Mouse (Mus musculus): ENCODE measurements at regions not wholly inside any gene's neighbourhood (a gene's known extent, or its start where the extent isn't known, plus 50 kb on each side); places are given as distances from the start of the nearest gene placed in this dataset.
A peak's percentile ranks its signal among the peaks of the same experiment; 100 is the strongest.

- Histone ChIP-seq H3K9ac (no peak overlapping the region), H3K4me1 (replicated peaks) (peaks cover 8% of the 10 kb centered on the region; the same call in 1 of the 2 replicates), H3K36me3 (no peaks in the 10 kb centered on the region), H3K9me3 (replicated peaks) (no peaks in the 10 kb centered on the region), H3K4me3 (no peak overlapping the region), H3K27ac (no peak overlapping the region), H3K27me3 (no peaks in the 10 kb centered on the region), H3K4me2 (no peak overlapping the region)
- 66% methylated on average over 3 of the region's 3 CpGs for WGBS
- no peak for ATAC-seq (replicated peaks; ENCODE audit: insufficient number of reproducible peaks, insufficient read depth, low FRiP score, low read depth)
Observed at GRCm38 (mm10) chr12:73491370-73491769, 54.8 kb downstream of the Tmem30b start.

- H3K4me1 ChIP-seq (replicated peaks): peaks cover 5% of the 10 kb centered on the region; the same call in 1 of the 2 replicates
- H3K27me3 ChIP-seq: no peaks in the 10 kb centered on the region; the same call in 1 of the 2 replicates
- H3K36me3 ChIP-seq: no peaks in the 10 kb centered on the region
- WGBS: 80% methylated on average over 2 of the region's 2 CpGs
- H3K4me2 ChIP-seq: no peak overlapping the region
- no peak overlapping the region for H3K27ac ChIP-seq
- no peak for ATAC-seq (replicated peaks; ENCODE audit: insufficient number of reproducible peaks, insufficient read depth, low FRiP score, low read depth)
- no peaks in the 10 kb centered on the region for H3K9me3 ChIP-seq (replicated peaks)
- H3K4me3 ChIP-seq: no peak overlapping the region
- no peak overlapping the region for H3K9ac ChIP-seq
Observed at GRCm38 (mm10) chr12:73482858-73483257, 63.3 kb downstream of the Tmem30b start.

DNA sequence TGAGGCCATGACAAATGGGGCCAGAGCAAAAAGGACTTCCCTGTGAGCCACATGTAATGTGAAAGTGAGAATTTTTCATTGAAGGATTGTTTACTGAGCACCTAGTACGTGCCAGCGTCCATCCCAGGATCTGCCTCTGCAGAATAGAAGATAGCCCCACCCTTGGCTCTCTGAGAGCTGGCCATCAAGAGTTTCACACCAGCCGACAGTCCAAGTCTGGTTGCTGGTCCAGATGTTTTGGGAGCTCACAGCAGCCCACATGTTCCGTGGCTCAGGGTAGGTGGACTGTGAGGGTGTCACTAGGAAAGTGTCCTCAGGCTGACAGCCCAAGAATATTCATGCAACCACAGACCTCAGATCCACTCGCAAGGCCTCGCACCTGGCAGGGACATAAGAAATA lies 63.9 kb downstream of the Tmem30b start:
- Histone ChIP-seq H3K36me3 (no peaks in the 10 kb centered on the region), H3K27me3 (no peaks in the 10 kb centered on the region; the same call in 1 of the 2 replicates), H3K27ac (no peak overlapping the region), H3K4me2 (no peak overlapping the region), H3K9me3 (replicated peaks) (no peaks in the 10 kb centered on the region), H3K4me1 (replicated peaks) (no peaks in the 10 kb centered on the region), H3K9ac (no peak overlapping the region), H3K4me3 (no peak overlapping the region)
- WGBS: 84% methylated on average over 6 of the region's 6 CpGs
- ATAC-seq (replicated peaks; ENCODE audit: insufficient number of reproducible peaks, insufficient read depth, low FRiP score, low read depth): no peak

DNA sequence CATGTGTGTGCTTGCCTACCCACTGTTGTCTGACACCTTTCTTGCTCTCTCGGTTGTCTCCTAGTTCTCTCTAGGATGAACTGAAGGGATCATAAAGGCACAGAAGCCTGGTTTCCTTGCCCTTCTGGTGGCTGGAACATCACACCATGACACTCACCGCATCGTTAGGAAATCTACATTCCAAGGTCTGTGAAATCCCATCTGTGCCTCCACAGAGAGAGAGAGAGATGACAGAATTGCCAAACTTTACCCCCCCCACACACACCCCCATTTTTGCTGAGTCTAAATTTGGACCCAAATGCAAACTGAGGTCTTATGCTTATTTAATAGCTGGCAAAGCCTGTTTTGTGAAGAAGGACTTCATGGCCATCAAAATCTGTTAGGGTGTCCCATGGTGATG lies 64.5 kb downstream of the Tmem30b start:
- WGBS: 76% methylated on average over 3 of the region's 3 CpGs

GRCm38 (mm10) chr12:73481165-73481564 lies 65.0 kb downstream of the Tmem30b start:
- ATAC-seq (replicated peaks; ENCODE audit: insufficient number of reproducible peaks, insufficient read depth, low FRiP score, low read depth): no peak

More for the DNA sequence above, 64.5 kb downstream of the Tmem30b start:
- Histone ChIP-seq H3K9ac (no peak overlapping the region), H3K9me3 (replicated peaks) (no peaks in the 10 kb centered on the region), H3K27me3 (no peaks in the 10 kb centered on the region; the same call in 1 of the 2 replicates), H3K36me3 (no peaks in the 10 kb centered on the region), H3K4me2 (no peak overlapping the region), H3K4me1 (replicated peaks) (peaks cover 1% of the 10 kb centered on the region), H3K4me3 (no peak overlapping the region), H3K27ac (no peak overlapping the region)
- ATAC-seq (replicated peaks; ENCODE audit: insufficient number of reproducible peaks, insufficient read depth, low FRiP score, low read depth): no peak

DNA sequence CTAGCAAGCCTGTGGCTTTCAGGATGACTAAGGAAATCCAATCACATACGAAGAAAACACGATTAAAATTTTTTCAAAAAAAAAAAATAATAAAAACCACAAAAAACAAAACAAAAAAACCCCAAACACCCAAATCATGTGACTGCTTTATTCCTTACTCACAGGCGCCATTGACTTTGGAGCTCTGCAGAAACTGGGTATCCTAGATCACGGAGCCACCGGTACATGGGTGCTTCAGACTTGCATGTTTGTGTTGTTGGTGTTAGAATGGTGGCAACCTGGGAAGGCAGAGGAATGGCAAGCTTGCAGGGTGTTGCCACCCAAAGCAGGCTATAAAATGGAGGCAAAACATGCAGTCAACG lies 65.6 kb downstream of the Tmem30b start:
- H3K4me1 ChIP-seq (replicated peaks): peaks cover 6% of the 10 kb centered on the region
- no peaks in the 10 kb centered on the region for H3K36me3 ChIP-seq
- no peaks in the 10 kb centered on the region; the same call in 1 of the 2 replicates for H3K27me3 ChIP-seq
- H3K9ac ChIP-seq: no peak overlapping the region
- H3K4me2 ChIP-seq: no peak overlapping the region
- WGBS: 87% methylated on average over 6 of the region's 6 CpGs
- no peaks in the 10 kb centered on the region for H3K9me3 ChIP-seq (replicated peaks)
- H3K4me3 ChIP-seq: no peak overlapping the region
- ATAC-seq (replicated peaks; ENCODE audit: insufficient number of reproducible peaks, insufficient read depth, low FRiP score, low read depth): no peak
- H3K27ac ChIP-seq: no peak overlapping the region

More at GRCm38 (mm10) chr12:73481165-73481564, 65.0 kb downstream of the Tmem30b start:
- H3K9me3 ChIP-seq (replicated peaks): no peaks in the 10 kb centered on the region
- H3K27ac ChIP-seq: no peak overlapping the region
- peaks cover 6% of the 10 kb centered on the region for H3K4me1 ChIP-seq (replicated peaks)
- H3K27me3 ChIP-seq: no peaks in the 10 kb centered on the region; the same call in 1 of the 2 replicates
- 87% methylated on average over 6 of the region's 6 CpGs for WGBS
- H3K9ac ChIP-seq: no peak overlapping the region
- H3K4me2 ChIP-seq: no peak overlapping the region
- H3K36me3 ChIP-seq: no peaks in the 10 kb centered on the region
- H3K4me3 ChIP-seq: no peak overlapping the region

- Histone ChIP-seq H3K9ac (no peak overlapping the region), H3K4me3 (no peak overlapping the region), H3K36me3 (no peaks in the 10 kb centered on the region), H3K4me1 (replicated peaks) (peaks cover 6% of the 10 kb centered on the region), H3K4me2 (no peak overlapping the region), H3K27me3 (no peaks in the 10 kb centered on the region; the same call in 1 of the 2 replicates), H3K9me3 (replicated peaks) (no peaks in the 10 kb centered on the region), H3K27ac (no peak overlapping the region)
- ATAC-seq (replicated peaks; ENCODE audit: insufficient number of reproducible peaks, insufficient read depth, low FRiP score, low read depth): no peak
- 80% methylated on average over 15 of the region's 15 CpGs for WGBS
Observed at GRCm38 (mm10) chr12:73479932-73480609, 66.1 kb downstream of the Tmem30b start.

DNA sequence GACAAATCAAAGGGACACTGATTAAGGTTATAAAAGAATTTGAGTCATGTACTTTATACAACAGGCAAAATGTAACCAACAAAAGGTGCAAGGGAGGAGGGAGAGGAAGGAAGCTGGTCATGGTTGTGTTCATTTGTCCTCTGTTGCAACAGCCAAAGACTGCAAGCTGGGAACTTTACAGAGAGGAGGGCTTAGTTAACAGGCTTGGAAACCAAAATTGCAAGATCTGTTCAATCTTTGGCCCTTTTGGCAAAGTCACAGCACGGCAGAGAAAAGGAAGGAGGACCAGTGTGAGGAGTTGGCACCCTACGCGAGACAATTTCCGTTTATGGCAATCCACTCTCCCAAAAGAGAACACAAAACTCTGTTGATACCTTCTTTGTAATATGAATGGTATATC lies 67.6 kb downstream of the Tmem30b start:
- no peak overlapping the region for H3K27ac ChIP-seq
- no peak overlapping the region for H3K4me2 ChIP-seq
- no peak for ATAC-seq (replicated peaks; ENCODE audit: insufficient number of reproducible peaks, insufficient read depth, low FRiP score, low read depth)
- H3K27me3 ChIP-seq: no peaks in the 10 kb centered on the region; the same call in 1 of the 2 replicates
- peaks cover 6% of the 10 kb centered on the region for H3K4me1 ChIP-seq (replicated peaks)
- no peaks in the 10 kb centered on the region for H3K9me3 ChIP-seq (replicated peaks)
- no peaks in the 10 kb centered on the region for H3K36me3 ChIP-seq
- no peak overlapping the region for H3K4me3 ChIP-seq
- H3K9ac ChIP-seq: no peak overlapping the region
- WGBS: 96% methylated on average over 4 of the region's 4 CpGs

DNA sequence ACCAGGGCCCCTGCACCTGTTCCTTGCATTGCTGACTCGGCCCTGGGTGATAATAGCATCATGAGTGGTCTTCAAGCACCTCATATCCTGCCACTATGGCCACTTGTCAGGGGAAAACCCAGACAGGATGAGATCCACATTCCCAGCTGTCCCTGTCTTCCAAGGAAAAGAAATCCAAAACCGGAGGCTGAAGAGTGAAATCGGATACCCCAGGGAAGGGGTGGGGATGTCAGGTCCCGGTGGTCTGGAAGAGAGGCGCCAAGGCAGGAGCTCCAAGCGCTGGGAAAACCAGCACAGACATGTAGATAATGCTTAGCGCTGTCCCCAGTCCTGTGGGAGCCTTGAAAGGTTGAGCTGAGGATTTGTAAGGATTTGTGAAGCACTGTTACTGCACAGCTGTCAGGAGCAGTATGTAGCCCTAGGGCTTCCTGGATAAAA lies 69.8 kb downstream of the Tmem30b start:
- Histone ChIP-seq H3K36me3 (no peaks in the 10 kb centered on the region), H3K9ac (no peak overlapping the region), H3K9me3 (replicated peaks) (no peaks in the 10 kb centered on the region), H3K4me3 (no peak overlapping the region), H3K27me3 (no peaks in the 10 kb centered on the region; the same call in 1 of the 2 replicates), H3K27ac (no peak overlapping the region), H3K4me1 (replicated peaks) (peaks cover 6% of the 10 kb centered on the region), H3K4me2 (peak overlapping the region; percentile 15; the same call in 1 of the 2 replicates)
- WGBS: 9% methylated on average over 7 of the region's 7 CpGs
- ATAC-seq (replicated peaks; ENCODE audit: insufficient number of reproducible peaks, insufficient read depth, low FRiP score, low read depth): no peak

- Histone ChIP-seq H3K4me1 (replicated peaks) (peaks cover 6% of the 10 kb centered on the region), H3K36me3 (no peaks in the 10 kb centered on the region), H3K4me3 (no peak overlapping the region), H3K4me2 (no peak overlapping the region), H3K27me3 (no peaks in the 10 kb centered on the region; the same call in 1 of the 2 replicates), H3K9ac (no peak overlapping the region), H3K27ac (no peak overlapping the region), H3K9me3 (replicated peaks) (no peaks in the 10 kb centered on the region)
- ATAC-seq (replicated peaks; ENCODE audit: insufficient number of reproducible peaks, insufficient read depth, low FRiP score, low read depth): no peak
- WGBS: 66% methylated on average over 3 of the region's 3 CpGs
Observed at GRCm38 (mm10) chr12:73475774-73476173, 70.4 kb downstream of the Tmem30b start.

DNA sequence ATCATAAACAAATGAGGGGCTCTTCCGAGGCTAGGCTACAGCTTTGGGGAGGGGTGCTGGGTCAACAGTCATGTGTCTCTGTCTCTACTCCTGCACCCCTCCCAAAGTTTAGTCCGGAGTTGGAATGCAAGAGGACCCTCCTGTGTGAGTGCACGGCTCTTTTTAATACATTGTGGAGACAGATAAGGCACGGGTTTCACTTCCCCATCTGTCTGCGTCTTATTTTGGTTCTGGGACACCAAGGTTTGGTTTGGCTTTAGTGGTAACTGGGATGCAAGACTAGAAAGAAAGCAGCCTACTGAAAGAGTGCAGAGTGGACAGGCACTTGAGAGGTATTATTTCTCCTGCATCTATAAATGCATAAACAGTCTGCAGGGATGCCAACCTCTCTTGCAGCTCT lies 71.2 kb downstream of the Tmem30b start:
- peaks cover 6% of the 10 kb centered on the region for H3K4me1 ChIP-seq (replicated peaks)
- no peaks in the 10 kb centered on the region for H3K9me3 ChIP-seq (replicated peaks)
- no peaks in the 10 kb centered on the region for H3K36me3 ChIP-seq
- H3K9ac ChIP-seq: no peak overlapping the region
- no peak overlapping the region for H3K27ac ChIP-seq
- WGBS: 17% methylated on average over 5 of the region's 5 CpGs
- ATAC-seq (replicated peaks; ENCODE audit: insufficient number of reproducible peaks, insufficient read depth, low FRiP score, low read depth): no peak
- H3K4me3 ChIP-seq: no peak overlapping the region
- H3K27me3 ChIP-seq: no peaks in the 10 kb centered on the region; the same call in 1 of the 2 replicates
- no peak overlapping the region for H3K4me2 ChIP-seq

- WGBS: 58% methylated on average over 4 of the region's 4 CpGs
- Histone ChIP-seq H3K27me3 (no peaks in the 10 kb centered on the region), H3K4me2 (no peak overlapping the region), H3K36me3 (no peaks in the 10 kb centered on the region), H3K27ac (no peak overlapping the region), H3K9me3 (replicated peaks) (no peaks in the 10 kb centered on the region), H3K4me3 (no peak overlapping the region), H3K9ac (no peak overlapping the region), H3K4me1 (replicated peaks) (peaks cover 6% of the 10 kb centered on the region)
- ATAC-seq (replicated peaks; ENCODE audit: insufficient number of reproducible peaks, insufficient read depth, low FRiP score, low read depth): no peak
Observed at GRCm38 (mm10) chr12:73473111-73473510, 73.1 kb downstream of the Tmem30b start.

All from heart, embryonic 15.5 days (tissue).